Mouse (Mus musculus) hematopoietic stem cell, adult 5-6 weeks (primary cell): ENCODE data around the gene Tex2. TPM values are rescaled to one million over a fixed set of nuclear protein-coding genes. Genes with fewer than 3 reads are reported as not detected.

Experiments used
- ATAC-seq, 2 experiments: fragments of 125-278 bp in 1 of 2; replicated peaks in 1 of 2; 2 replicates each; pipeline ENCODE4 v1.8.0; 2016 to 2017; ENCODE audit warnings: inconsistent platforms in 2 of 2, mild to moderate bottlenecking in 2 of 2, moderate number of reproducible peaks in 2 of 2, low read depth in 1 of 2, moderate TSS enrichment in 1 of 2; ENCODE audit not compliant: low FRiP score in 2 of 2, poor library complexity in 2 of 2, severe bottlenecking in 2 of 2, insufficient read depth in 1 of 2, low TSS enrichment in 1 of 2
- total RNA-seq: library from RNA; stranded (forward); fragments of 172-1452, 232-1000 nt; gene quantifications from 2 replicates; pipeline ENCODE4 v1.2.3, GENCODE M21; 2017

Tex2 gene
- total RNA-seq, 1 experiment from 2014 or later = 28.1 TPM

DNA sequence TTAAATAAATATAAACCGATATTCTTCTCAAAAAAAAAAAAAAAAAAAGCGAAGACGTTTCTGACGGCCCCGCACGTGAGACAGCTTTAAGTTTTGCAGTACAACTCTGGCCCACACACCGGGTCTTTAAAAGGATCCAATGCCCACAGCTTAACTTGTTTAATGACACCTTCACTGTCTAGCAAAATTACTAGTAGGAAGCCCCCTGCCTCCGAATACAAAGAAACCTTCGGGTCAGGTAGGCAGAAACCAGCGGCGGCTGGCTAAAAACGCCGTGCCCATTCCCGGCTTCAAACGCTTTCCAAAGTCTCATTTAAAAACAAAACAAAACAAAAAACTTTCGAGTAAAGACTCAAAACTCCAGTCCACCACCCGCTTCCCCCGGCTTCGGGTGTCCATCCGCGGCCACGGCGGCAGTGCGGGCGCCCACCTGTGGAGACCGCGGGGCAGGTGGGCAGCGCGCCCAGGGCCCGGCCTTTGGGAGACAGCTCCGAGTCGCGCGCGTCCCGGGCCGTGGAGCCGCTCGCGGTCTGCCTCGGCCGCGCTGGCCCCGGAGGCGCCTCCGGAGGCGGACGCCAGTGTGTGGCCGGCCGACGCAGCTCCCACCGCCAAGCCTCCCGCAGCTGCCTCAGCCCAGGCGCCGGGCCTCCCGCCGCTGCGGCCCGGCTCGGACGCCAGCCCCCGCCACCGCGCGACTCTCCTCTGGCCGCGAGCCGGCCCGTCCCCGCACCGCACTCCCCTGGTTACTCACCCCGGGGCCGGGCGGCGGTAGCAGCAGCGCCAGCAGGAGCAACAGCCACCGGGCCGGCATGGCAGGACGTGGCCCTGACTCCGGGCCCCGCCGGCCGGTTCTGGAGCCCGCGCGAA lies 126.1 kb downstream of the Tex2 start:
- ATAC-seq = no peak

DNA sequence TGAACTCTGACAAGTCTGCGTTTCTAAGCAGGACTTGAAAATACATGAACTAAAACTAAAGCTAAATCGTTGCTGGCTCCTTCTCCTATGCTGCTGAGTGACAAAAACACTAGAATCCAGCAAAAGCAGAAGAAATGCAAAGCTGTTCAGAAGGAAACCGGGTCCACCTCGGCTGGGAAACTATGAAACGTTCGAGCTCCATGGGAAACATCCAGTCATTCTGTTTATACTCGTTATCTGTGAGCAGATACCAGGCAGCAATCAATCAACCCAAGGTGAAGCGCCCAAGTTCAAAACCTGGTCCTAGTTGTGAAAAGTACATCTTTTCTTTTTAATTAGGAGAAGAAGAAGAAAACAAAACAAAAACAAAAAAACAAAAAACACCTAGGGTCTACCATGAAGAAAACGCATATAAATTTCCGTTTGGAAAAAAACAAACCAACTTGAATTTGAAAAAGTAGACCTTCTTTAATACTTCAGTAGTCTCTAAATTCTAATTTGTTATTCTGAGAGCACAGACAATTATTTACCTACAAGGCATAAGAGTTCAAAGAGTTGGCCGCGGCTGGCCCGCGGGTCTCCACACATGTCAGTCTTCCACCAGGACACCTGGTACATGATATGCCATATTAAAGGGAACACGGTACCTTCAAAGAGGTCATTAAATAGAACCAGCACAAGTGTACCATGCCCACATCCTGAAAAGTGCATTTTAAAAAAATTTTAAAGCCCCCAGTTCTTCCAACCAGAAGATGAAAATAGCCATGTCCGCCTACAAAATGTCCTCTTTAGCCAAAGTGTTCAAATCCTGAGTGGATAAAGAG lies 127.0 kb downstream of the Tex2 start:
- no peak for ATAC-seq

DNA sequence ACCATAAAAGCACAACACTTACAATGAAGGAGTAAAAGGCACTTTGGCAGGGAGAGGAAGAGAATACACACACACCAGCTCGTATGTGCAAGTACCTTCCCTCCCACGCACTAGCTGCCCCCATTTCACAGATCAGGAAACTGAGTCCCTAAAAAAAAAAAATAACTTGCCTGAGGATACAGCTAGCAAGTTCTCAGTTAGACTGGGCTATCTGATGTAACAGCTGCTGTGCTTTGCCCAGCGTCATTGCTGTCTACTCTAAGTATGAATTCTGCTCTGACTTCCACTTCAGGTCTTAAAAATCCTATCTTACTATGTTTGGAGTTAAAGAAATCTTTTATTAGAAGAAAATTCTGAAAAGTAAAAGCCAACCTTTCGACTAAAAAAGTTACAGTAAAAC lies 127.6 kb downstream of the Tex2 start:
- no peak for ATAC-seq

DNA sequence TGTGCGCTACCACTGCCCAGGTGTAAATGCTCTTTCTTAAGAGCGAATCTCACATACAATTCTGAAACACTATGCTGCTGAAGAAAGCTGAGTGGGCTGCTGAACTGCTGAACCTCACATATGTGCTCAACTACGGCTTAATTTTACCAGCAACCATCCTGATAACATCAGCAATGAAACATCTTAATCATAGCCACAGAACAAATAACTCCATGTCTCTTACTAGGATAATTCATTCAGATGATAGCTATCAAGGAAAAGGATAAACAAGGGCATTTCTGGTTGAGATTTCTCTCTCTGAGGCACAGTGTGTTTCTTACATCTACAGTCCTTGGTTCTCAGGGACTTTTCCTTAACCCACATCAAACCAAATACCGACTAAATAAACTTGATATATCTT lies 128.3 kb downstream of the Tex2 start:
- ATAC-seq = no peak

GRCm38 (mm10) chr11:106482867-106483266 lies 130.4 kb downstream of the Tex2 start:
- no peak for ATAC-seq

DNA sequence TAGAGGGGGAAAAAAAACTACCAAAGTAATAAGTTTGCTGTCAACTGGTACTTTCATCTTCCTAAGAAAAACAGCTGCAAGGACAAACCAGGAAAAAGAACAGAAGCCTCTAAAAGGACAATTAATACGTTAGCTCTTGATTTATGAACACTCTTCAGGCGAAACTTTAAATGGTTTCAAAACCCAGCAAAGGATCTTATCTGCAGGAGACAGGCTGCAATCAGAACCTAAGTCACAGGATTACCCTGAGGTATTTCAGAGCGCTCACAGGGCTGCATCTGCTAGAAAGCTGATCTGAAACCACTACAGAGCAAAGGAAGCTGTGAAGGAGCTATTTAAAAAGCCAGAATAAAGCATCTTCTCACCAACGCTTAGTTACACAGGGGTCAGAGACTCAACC lies 131.6 kb downstream of the Tex2 start:
- ATAC-seq = no peak

- no peak for ATAC-seq
These were observed 132.7 kb downstream of the Tex2 start for GRCm38 (mm10) chr11:106480530-106480885.

DNA sequence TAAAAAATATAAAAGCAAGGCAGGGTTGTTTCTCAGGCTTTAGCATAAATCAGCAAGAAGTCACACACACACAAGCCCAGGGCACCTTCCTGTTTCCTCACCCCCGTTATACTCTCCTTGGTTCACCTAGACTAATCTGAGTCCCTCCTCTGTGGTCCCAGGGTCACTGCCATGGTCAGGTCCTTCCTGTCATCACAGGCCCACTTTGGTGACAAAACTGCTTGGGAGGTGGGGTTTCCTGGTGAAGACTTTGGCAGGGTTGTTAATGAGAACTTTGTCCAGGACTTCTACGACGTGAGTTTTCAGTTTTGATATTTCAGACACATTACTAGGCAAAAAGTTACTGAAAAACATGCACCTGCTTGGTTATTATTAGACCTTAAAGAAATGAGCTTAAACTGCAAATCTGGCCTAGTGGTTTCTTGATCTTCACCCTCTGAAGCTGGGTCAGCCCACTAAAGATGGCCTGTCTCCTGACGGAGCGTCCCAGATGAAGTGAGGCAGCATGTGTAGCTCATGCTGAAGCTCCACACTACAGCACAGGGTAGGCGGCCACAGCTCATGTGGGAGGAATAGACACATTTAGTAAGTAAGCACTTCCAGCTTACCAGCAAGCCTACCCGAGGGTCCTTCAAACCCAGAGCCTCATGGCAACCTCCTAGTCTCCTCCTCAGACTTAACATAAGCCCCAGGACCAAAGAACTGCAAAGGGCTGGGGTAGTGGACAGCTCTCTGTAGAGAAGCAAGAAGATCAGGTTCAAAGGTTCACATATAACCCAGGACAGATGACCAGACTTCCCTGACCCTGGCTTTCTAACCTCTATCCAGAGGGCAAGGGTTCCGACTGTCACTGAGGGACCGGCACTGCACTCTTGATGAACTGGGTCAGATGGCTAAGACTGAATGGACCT lies 133.3 kb downstream of the Tex2 start:
- peak; percentile 43 to 66; a peak in 3 of 4 replicates for ATAC-seq

DNA sequence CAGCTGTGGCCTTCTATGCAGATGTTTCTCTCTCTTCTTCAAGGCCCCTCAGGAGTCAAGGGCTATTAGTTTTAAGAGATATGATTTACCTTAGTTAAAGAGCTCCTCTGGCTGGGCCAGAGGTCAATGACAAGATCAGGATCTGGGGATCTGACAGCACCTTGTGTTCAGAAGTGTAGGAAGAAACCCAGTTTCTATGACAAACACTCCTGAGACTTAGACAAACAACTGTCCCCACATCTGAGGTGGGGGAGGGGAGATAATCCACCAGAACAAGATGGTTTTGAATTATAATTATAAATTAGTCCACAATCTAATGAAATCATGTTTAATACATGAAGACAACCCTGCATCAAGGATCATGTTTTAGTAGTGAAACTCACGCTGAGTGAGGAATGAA lies 134.5 kb downstream of the Tex2 start:
- ATAC-seq = no peak

GRCm38 (mm10) chr11:106477505-106478160 lies 135.6 kb downstream of the Tex2 start:
- no peak for ATAC-seq

DNA sequence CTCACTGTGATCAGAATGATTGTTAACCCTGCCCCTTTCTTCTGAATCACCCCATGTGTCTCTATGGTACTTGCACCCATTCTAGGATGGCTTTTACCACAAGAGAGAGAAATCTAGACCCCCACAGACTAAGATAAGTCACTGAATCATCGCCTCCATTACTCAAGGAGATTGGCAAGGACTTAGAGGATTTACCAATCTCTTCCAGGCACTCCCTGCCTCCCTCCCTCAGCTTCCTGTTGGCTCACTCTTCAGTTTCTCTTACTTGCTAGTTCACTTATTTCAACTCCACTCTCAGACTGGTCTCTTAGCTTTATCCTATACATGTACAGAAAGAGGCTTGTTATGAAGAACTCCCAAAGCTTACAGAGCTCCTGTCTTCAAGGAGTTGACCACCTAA lies 137.9 kb downstream of the Tex2 start:
- ATAC-seq = no peak

- peak; percentile 87 to 94 for ATAC-seq
These were observed 141.6 kb downstream of the Tex2 start for GRCm38 (mm10) chr11:106471629-106472028.

DNA sequence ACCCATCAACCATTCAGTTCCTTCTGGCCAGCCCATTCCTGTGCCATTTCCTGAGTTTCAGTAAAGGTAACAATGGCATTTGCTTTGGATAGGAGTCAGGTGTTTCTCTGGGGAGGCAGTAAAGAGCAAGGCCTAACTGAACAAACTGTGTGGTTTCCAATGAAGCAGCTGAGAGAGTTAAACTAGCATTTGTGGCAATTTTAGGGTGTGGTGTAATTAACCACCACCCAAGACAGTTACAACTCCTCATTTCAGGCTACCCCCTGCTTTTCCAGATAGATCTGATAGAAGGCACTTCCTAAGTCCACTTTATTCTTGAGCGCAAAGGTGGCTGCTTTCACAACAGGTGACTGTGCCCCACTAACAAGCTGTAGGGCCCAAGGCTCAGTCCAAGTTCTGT lies 144.7 kb downstream of the Tex2 start:
- no peak for ATAC-seq

GRCm38 (mm10) chr11:106465932-106466331 lies 147.3 kb downstream of the Tex2 start:
- ATAC-seq = no peak

DNA sequence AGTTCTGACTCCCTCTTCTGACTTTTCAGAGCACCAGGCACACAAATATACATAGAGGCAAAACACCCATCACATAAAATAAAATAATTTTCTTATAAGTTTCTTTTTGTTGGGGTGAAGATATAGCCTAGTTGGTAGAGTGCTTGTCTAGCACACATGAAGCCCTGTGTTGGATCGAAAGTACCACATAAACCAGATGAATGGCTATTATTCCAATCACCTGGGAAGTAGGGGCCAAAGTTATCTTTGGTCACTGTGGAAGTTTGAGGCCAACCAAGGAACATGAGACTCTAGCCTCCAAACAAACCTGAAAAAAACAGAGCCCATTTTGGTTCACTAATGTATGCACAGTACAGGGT lies 147.7 kb downstream of the Tex2 start:
- ATAC-seq = no peak

GRCm38 (mm10) chr11:106464681-106465544 lies 148.3 kb downstream of the Tex2 start:
- no peak for ATAC-seq
